Mouse (Mus musculus): ENCODE results near the gene Cdkn1a.
"Not testable (repeated sequence)": the region's sequence is repeated elsewhere in the genome, so short reads cannot be mapped to it uniquely, and the experiment has no call there.

The Cdkn1a gene

GRCm38 (mm10) chr17:29058487-29058886 is 32.3 kb upstream of the Cdkn1a start:
- no peak for DNase-seq (ENCODE audit: extremely low spot score, low spot score)

- DNase-seq (ENCODE audit: extremely low spot score, low spot score) = no peak
Measured at GRCm38 (mm10) chr17:29059581-29059980, 31.2 kb upstream of the Cdkn1a start.

GRCm38 (mm10) chr17:29060946-29061345 is 29.8 kb upstream of the Cdkn1a start:
- no peak for DNase-seq (ENCODE audit: extremely low spot score, low spot score)

GRCm38 (mm10) chr17:29062119-29063035 is 28.4 kb upstream of the Cdkn1a start:
- no peak for DNase-seq (ENCODE audit: extremely low spot score, low spot score)

- no peak for DNase-seq (ENCODE audit: extremely low spot score, low spot score)
Measured at GRCm38 (mm10) chr17:29063121-29063987, 27.4 kb upstream of the Cdkn1a start.

- no peak for DNase-seq (ENCODE audit: extremely low spot score, low spot score)
Measured at GRCm38 (mm10) chr17:29063988-29064285, 26.8 kb upstream of the Cdkn1a start.

- DNase-seq (ENCODE audit: extremely low spot score, low spot score) = no peak
Measured at GRCm38 (mm10) chr17:29065245-29065940, 25.4 kb upstream of the Cdkn1a start.

- DNase-seq (ENCODE audit: extremely low spot score, low spot score) = no peak
Measured at GRCm38 (mm10) chr17:29065971-29066370, 24.8 kb upstream of the Cdkn1a start.

GRCm38 (mm10) chr17:29067416-29067815 is 23.4 kb upstream of the Cdkn1a start:
- not testable (repeated sequence) for DNase-seq (ENCODE audit: extremely low spot score, low spot score)

GRCm38 (mm10) chr17:29067847-29068246 is 22.9 kb upstream of the Cdkn1a start:
- DNase-seq (ENCODE audit: extremely low spot score, low spot score) = no peak

- no peak for DNase-seq (ENCODE audit: extremely low spot score, low spot score)
Measured at GRCm38 (mm10) chr17:29069063-29069462, 21.7 kb upstream of the Cdkn1a start.

- DNase-seq (ENCODE audit: extremely low spot score, low spot score) = no peak
Measured at GRCm38 (mm10) chr17:29071820-29072219, 19.0 kb upstream of the Cdkn1a start.

- DNase-seq (ENCODE audit: extremely low spot score, low spot score) = no peak
Measured at GRCm38 (mm10) chr17:29072701-29073307, 18.0 kb upstream of the Cdkn1a start.

- DNase-seq (ENCODE audit: extremely low spot score, low spot score) = no peak
Measured at GRCm38 (mm10) chr17:29073313-29073712, 17.5 kb upstream of the Cdkn1a start.

GRCm38 (mm10) chr17:29074085-29074484 is 16.7 kb upstream of the Cdkn1a start:
- DNase-seq (ENCODE audit: extremely low spot score, low spot score) = no peak

GRCm38 (mm10) chr17:29076235-29076634 is 14.5 kb upstream of the Cdkn1a start:
- no peak for DNase-seq (ENCODE audit: extremely low spot score, low spot score)

- no peak for DNase-seq (ENCODE audit: extremely low spot score, low spot score)
Measured at GRCm38 (mm10) chr17:29077786-29078509, 12.8 kb upstream of the Cdkn1a start.

- no peak for DNase-seq (ENCODE audit: extremely low spot score, low spot score)
Measured at GRCm38 (mm10) chr17:29078519-29079383, 12.0 kb upstream of the Cdkn1a start.

GRCm38 (mm10) chr17:29080758-29081617 is 9.8 kb upstream of the Cdkn1a start:
- peak; percentile 46 for DNase-seq (ENCODE audit: extremely low spot score, low spot score)
